Comparison of ENCODE assay signal across 10 mouse cellular contexts in genomic region chr2:45859901-45860331, GRCm38 (mm10).
DNase-seq lines count a peak whose midpoint lies in the region; ATAC-seq and TF ChIP-seq lines count a peak whose summit lies in the region.
"Had no signal": no experiment of that assay in that cellular context is flagged by ENCODE, and none has a peak within 500 bp of the region (broad histone marks: within the 10 kb centered on the region; RNA-seq: fewer than 3 reads in every experiment).

No protein-coding gene starts in this region.

- no peak overlapping the region for H3K9ac ChIP-seq in forebrain, embryonic 11.5 days (ENCODE audit: low read length)
- H3K9ac ChIP-seq: liver, embryonic 12.5 days had no signal

- H3K36me3 ChIP-seq in kidney, adult 2 months (ENCODE audit: control insufficient read depth, insufficient read depth, low read length), result no peaks in the 10 kb centered on the region
- H3K36me3 ChIP-seq in forebrain, embryonic 11.5 days (ENCODE audit: control insufficient read depth, insufficient read depth, low read length), result no peaks in the 10 kb centered on the region
- H3K36me3 ChIP-seq: liver, embryonic 12.5 days had no signal

- peak; percentile 88 for DNase-seq in kidney, adult 2 months
- no peak for DNase-seq in kidney, adult 18-20 months
- peak; percentile 19 for DNase-seq in brain, embryonic 14.5 days (ENCODE audit: low read depth)
- DNase-seq in kidney, adult 9 months, result peak; percentile 88
- peak; percentile 73 for DNase-seq in lung, postnatal 10 days
- no peak for DNase-seq in thymus, postnatal 10 days (ENCODE audit: low spot score in 2 of 2)
- no peak for DNase-seq in gastrocnemius, postnatal 10 days
- no peak for DNase-seq in forebrain, embryonic 11.5 days (ENCODE audit: low spot score)

- H3K4me3 ChIP-seq in kidney, adult 2 months (ENCODE audit: insufficient read depth, low read depth, low read length), result no peak overlapping the region
- no peak overlapping the region for H3K4me3 ChIP-seq in forebrain, embryonic 11.5 days (ENCODE audit: low read depth, low read length)
- H3K4me3 ChIP-seq: liver, embryonic 12.5 days had no signal

- H3K27ac ChIP-seq in kidney, adult 2 months (ENCODE audit: insufficient read depth, low read depth, low read length), result no peak overlapping the region
- H3K27ac ChIP-seq in forebrain, embryonic 11.5 days (ENCODE audit: low read depth, low read length), result no peak overlapping the region
- H3K27ac ChIP-seq: liver, embryonic 12.5 days had no signal

- TF ChIP-seq POLR2A in kidney, adult 2 months (IDR thresholded peaks at IDR 0.05; ENCODE audit: low read depth, low read length), result no peak
- no peak for TF ChIP-seq POLR2A in brain, embryonic 14.5 days (IDR thresholded peaks at IDR 0.05; ENCODE audit: borderline replicate concordance, extremely low read depth, insufficient read depth, insufficient read length, poor library complexity, severe bottlenecking)

- 43% methylated on average over 4 of the region's 4 CpGs for WGBS in kidney, adult 2 months
- WGBS in forebrain, embryonic 11.5 days, result 89% methylated on average over 4 of the region's 4 CpGs

- H3K27me3 ChIP-seq in kidney, adult 2 months (replicated peaks; ENCODE audit: control insufficient read depth, insufficient read depth, low read length), result no peaks in the 10 kb centered on the region
- H3K27me3 ChIP-seq in forebrain, embryonic 11.5 days (ENCODE audit: control insufficient read depth, insufficient read depth, low read length), result no peaks in the 10 kb centered on the region
- H3K27me3 ChIP-seq: liver, embryonic 12.5 days had no signal

- TF ChIP-seq CTCF in kidney, adult 2 months (conservative IDR thresholded peaks at IDR 0.05; ENCODE audit: insufficient read depth, insufficient read length, low read depth, low read length), result no peak
- no peak for TF ChIP-seq CTCF in brain, embryonic 14.5 days (IDR thresholded peaks at IDR 0.05; ENCODE audit: borderline replicate concordance, extremely low read depth, insufficient read depth, insufficient read length)

- no peaks in the 10 kb centered on the region for H3K9me3 ChIP-seq in forebrain, embryonic 11.5 days (ENCODE audit: control insufficient read depth, low read length)
- H3K9me3 ChIP-seq: liver, embryonic 12.5 days had no signal

- H3K4me1 ChIP-seq in kidney, adult 2 months (ENCODE audit: control insufficient read depth, insufficient read depth, low read length), result peaks cover 9% of the 10 kb centered on the region; the same call in 1 of the 2 replicates
- no peaks in the 10 kb centered on the region for H3K4me1 ChIP-seq in forebrain, embryonic 11.5 days (replicated peaks; ENCODE audit: control insufficient read depth, insufficient read depth, low read length)
- H3K4me1 ChIP-seq: liver, embryonic 12.5 days had no signal

- no peak for ATAC-seq in forebrain, embryonic 11.5 days (replicated peaks; ENCODE audit: low FRiP score)
- ATAC-seq: liver, embryonic 12.5 days had no signal

- no peak overlapping the region for H3K4me2 ChIP-seq in forebrain, embryonic 11.5 days (ENCODE audit: low read depth, low read length, severe bottlenecking)
- H3K4me2 ChIP-seq: heart, embryonic 11.5 days; liver, embryonic 12.5 days had no signal

Comparison
In these comparisons a context has a peak if more than half of its experiments do, and no peak if none do; other contexts are left out.
1. DNase-seq: peak in kidney, adult 2 months (single experiment), brain, embryonic 14.5 days (single experiment), kidney, adult 9 months (single experiment) and lung, postnatal 10 days (single experiment); none in kidney, adult 18-20 months (single experiment), thymus, postnatal 10 days (0 of 2), gastrocnemius, postnatal 10 days (single experiment) and forebrain, embryonic 11.5 days (single experiment).